Comparison of ENCODE assay signal across 22 mouse cellular contexts in genomic region chr6:27901396-27901795, GRCm38 (mm10).
DNase-seq lines count a peak whose midpoint lies in the region; ATAC-seq and TF ChIP-seq lines count a peak whose summit lies in the region.
"Had no signal": no experiment of that assay in that cellular context is flagged by ENCODE, and none has a peak within 500 bp of the region (broad histone marks: within the 10 kb centered on the region; RNA-seq: fewer than 3 reads in every experiment).

No protein-coding gene starts in this region.

- TF ChIP-seq RAD21 in MEL (IDR thresholded peaks at IDR 0.05; ENCODE audit: low read depth, low read length) = no peak

- peak; percentile 59; the same call in 1 of the 2 replicates for ATAC-seq in liver, embryonic 13.5 days (ENCODE audit: low read depth)
- no peak for ATAC-seq in liver, postnatal 0 days
- no peak for ATAC-seq in erythroblast, adult 5-6 weeks (replicated peaks; ENCODE audit: low FRiP score, poor library complexity, severe bottlenecking)
- ATAC-seq in neural tube, embryonic 15.5 days (ENCODE audit: low FRiP score) = no peak
- ATAC-seq: forebrain, embryonic 15.5 days had no signal

- peak overlapping the region; percentile 35 for H3K9ac ChIP-seq in MEL (ENCODE audit: control insufficient read depth, low read depth, low read length, poor library complexity, severe bottlenecking)
- no peak overlapping the region for H3K9ac ChIP-seq in liver, embryonic 13.5 days
- H3K9ac ChIP-seq in liver, postnatal 0 days (replicated peaks) = no peak overlapping the region
- H3K9ac ChIP-seq in neural tube, embryonic 15.5 days (replicated peaks) = no peak overlapping the region
- H3K9ac ChIP-seq: forebrain, embryonic 15.5 days; heart, embryonic 13.5 days; hindbrain, embryonic 15.5 days had no signal

- TF ChIP-seq EP300 in MEL (IDR thresholded peaks at IDR 0.05; ENCODE audit: low read depth in 1 of 2, low read length in 2 of 2) = peak; percentile 76 to 83
- peak; percentile 56 for TF ChIP-seq EP300 in liver, postnatal 0 days (IDR thresholded peaks at IDR 0.05; ENCODE audit: low read depth)

- peaks cover 6 to 16% of the 10 kb centered on the region in 2 experiments; a peak in 3 of 4 replicates for H3K4me1 ChIP-seq in MEL (ENCODE audit: control insufficient read depth in 1 of 2, insufficient read depth in 2 of 2, low read length in 2 of 2)
- H3K4me1 ChIP-seq in liver, embryonic 13.5 days (replicated peaks) = no peaks in the 10 kb centered on the region
- H3K4me1 ChIP-seq in liver, postnatal 0 days (ENCODE audit: insufficient read depth) = no peaks in the 10 kb centered on the region
- H3K4me1 ChIP-seq in neural tube, embryonic 15.5 days = peaks cover 5% of the 10 kb centered on the region; the same call in 1 of the 2 replicates
- H3K4me1 ChIP-seq: forebrain, embryonic 15.5 days; heart, embryonic 10.5 days; heart, embryonic 13.5 days; hindbrain, embryonic 15.5 days had no signal

- TF ChIP-seq CTCF in MEL (IDR thresholded peaks at IDR 0.05 in 2 of 3, conservative IDR thresholded peaks at IDR 0.05 in 1 of 3; ENCODE audit: control insufficient read depth in 1 of 3, insufficient read depth in 1 of 3, low read depth in 2 of 3, low read length in 3 of 3, poor library complexity in 1 of 3, severe bottlenecking in 1 of 3) = no peak
- TF ChIP-seq CTCF in liver, postnatal 0 days (IDR thresholded peaks at IDR 0.05; ENCODE audit: low read depth) = no peak

- no peaks in the 10 kb centered on the region for H3K79me2 ChIP-seq in MEL (ENCODE audit: control insufficient read depth, insufficient read depth, low read length, poor library complexity)

- H3K4me2 ChIP-seq in liver, embryonic 13.5 days = no peak overlapping the region
- H3K4me2 ChIP-seq in liver, postnatal 0 days (ENCODE audit: low read depth, low read length) = no peak overlapping the region
- no peak overlapping the region for H3K4me2 ChIP-seq in neural tube, embryonic 15.5 days
- H3K4me2 ChIP-seq: forebrain, embryonic 15.5 days; heart, embryonic 13.5 days; hindbrain, embryonic 15.5 days had no signal

- H3K4me3 ChIP-seq in MEL (ENCODE audit: control insufficient read depth in 1 of 2, insufficient read depth in 1 of 2, low read depth in 2 of 2, low read length in 2 of 2) = peak overlapping the region; percentile 23 to 56; a peak in 3 of 4 replicates
- H3K4me3 ChIP-seq in liver, embryonic 13.5 days (replicated peaks) = no peak overlapping the region
- no peak overlapping the region for H3K4me3 ChIP-seq in liver, postnatal 0 days (ENCODE audit: low read depth, low read length)
- H3K4me3 ChIP-seq in neural tube, embryonic 15.5 days (replicated peaks) = no peak overlapping the region
- H3K4me3 ChIP-seq: forebrain, embryonic 15.5 days; heart, adult 2 months; heart, embryonic 10.5 days; heart, embryonic 13.5 days; hindbrain, embryonic 15.5 days had no signal

- DNase-seq in MEL (ENCODE audit: low read depth, low spot score) = peak; percentile 68
- no peak for DNase-seq in liver, embryonic 13.5 days
- no peak for DNase-seq in liver, postnatal 0 days
- DNase-seq in heart, adult 18-20 months = no peak
- DNase-seq: adrenal gland, adult 2 months; adrenal gland, postnatal 14 days; B cell, adult 2 months; cerebellum, adult 11 months; cerebellum, adult 8-10 months; cerebellum, postnatal 14 days; gastrocnemius, postnatal 25 days; heart, adult 2 months; heart, postnatal 14 days; heart, postnatal 4 days had no signal

- WGBS in liver, embryonic 13.5 days (ENCODE audit: insufficient replicate concordance) = 41% methylated on average over 3 of the region's 3 CpGs
- WGBS in liver, postnatal 0 days (ENCODE audit: insufficient replicate concordance) = 63% methylated on average over 3 of the region's 3 CpGs
- WGBS in neural tube, embryonic 15.5 days = 86% methylated on average over 3 of the region's 3 CpGs

- H3K36me3 ChIP-seq in MEL (ENCODE audit: control insufficient read depth in 1 of 2, insufficient read depth in 2 of 2, low read length in 2 of 2) = peaks cover 0 to 23% of the 10 kb centered on the region in 2 experiments; a peak in 2 of 4 replicates
- no peaks in the 10 kb centered on the region for H3K36me3 ChIP-seq in liver, embryonic 13.5 days
- no peaks in the 10 kb centered on the region for H3K36me3 ChIP-seq in liver, postnatal 0 days (replicated peaks; ENCODE audit: insufficient read depth, low read length)
- no peaks in the 10 kb centered on the region for H3K36me3 ChIP-seq in neural tube, embryonic 15.5 days
- H3K36me3 ChIP-seq: forebrain, embryonic 15.5 days; G1E; heart, embryonic 10.5 days; heart, embryonic 13.5 days; hindbrain, embryonic 15.5 days had no signal

- no peak for TF ChIP-seq POLR2A in MEL (IDR thresholded peaks at IDR 0.05; ENCODE audit: control insufficient read depth in 1 of 2, insufficient read depth in 1 of 2, low read depth in 1 of 2, low read length in 2 of 2, poor library complexity in 1 of 2)

- H3K9me3 ChIP-seq in MEL (replicated peaks; ENCODE audit: insufficient read depth, low read length) = no peaks in the 10 kb centered on the region
- H3K9me3 ChIP-seq in liver, embryonic 13.5 days (replicated peaks) = no peaks in the 10 kb centered on the region
- H3K9me3 ChIP-seq in liver, postnatal 0 days (ENCODE audit: low read length) = no peaks in the 10 kb centered on the region
- no peaks in the 10 kb centered on the region for H3K9me3 ChIP-seq in neural tube, embryonic 15.5 days (replicated peaks)
- H3K9me3 ChIP-seq: forebrain, embryonic 15.5 days; G1E; heart, embryonic 10.5 days; heart, embryonic 13.5 days; hindbrain, embryonic 15.5 days had no signal

- no peaks in the 10 kb centered on the region for H3K27me3 ChIP-seq in MEL (ENCODE audit: control insufficient read depth in 1 of 2, insufficient read depth in 2 of 2, low read length in 2 of 2)
- no peaks in the 10 kb centered on the region for H3K27me3 ChIP-seq in liver, embryonic 13.5 days
- no peaks in the 10 kb centered on the region for H3K27me3 ChIP-seq in liver, postnatal 0 days (ENCODE audit: insufficient read depth, low read length)
- H3K27me3 ChIP-seq in neural tube, embryonic 15.5 days (replicated peaks) = no peaks in the 10 kb centered on the region
- H3K27me3 ChIP-seq: CH12.LX; forebrain, embryonic 15.5 days; heart, embryonic 13.5 days; hindbrain, embryonic 15.5 days had no signal

- H3K27ac ChIP-seq in MEL (ENCODE audit: control insufficient read depth, low read depth, low read length) = peak overlapping the region; percentile 85
- H3K27ac ChIP-seq in liver, embryonic 13.5 days = no peak overlapping the region
- no peak overlapping the region for H3K27ac ChIP-seq in liver, postnatal 0 days (ENCODE audit: low read depth)
- H3K27ac ChIP-seq in neural tube, embryonic 15.5 days (replicated peaks) = no peak overlapping the region
- H3K27ac ChIP-seq: forebrain, embryonic 15.5 days; heart, adult 2 months; heart, embryonic 10.5 days; heart, embryonic 13.5 days; hindbrain, embryonic 15.5 days had no signal

TF ChIP-seq in MEL, 35 proteins besides CTCF, POLR2A, EP300 and RAD21:
- TF ChIP-seq ZNF384 (IDR thresholded peaks at IDR 0.05; ENCODE audit: low read depth, low read length) (peak; percentile 1; the same call in 1 of the 2 replicates), TAL1 (IDR thresholded peaks at IDR 0.05; ENCODE audit: low read length) (peak; percentile 12; the same call in 1 of the 2 replicates), POLR2AphosphoS5 (IDR thresholded peaks at IDR 0.05; ENCODE audit: borderline replicate concordance, low read depth, low read length) (no peak), ZC3H11A (IDR thresholded peaks at IDR 0.05; ENCODE audit: low read depth, low read length) (no peak), SIN3A (IDR thresholded peaks at IDR 0.05; ENCODE audit: low read length) (0 out of 2 replicates have a peak, but pooled peaks have one; percentile 35), HCFC1 (IDR thresholded peaks at IDR 0.05; ENCODE audit: low read depth, low read length) (0 out of 2 replicates have a peak, but pooled peaks have one; percentile 6), GATA1 (IDR thresholded peaks at IDR 0.05; ENCODE audit: low read depth, low read length) (peak; percentile 69), TCF12 (IDR thresholded peaks at IDR 0.05; ENCODE audit: low read depth, low read length) (peak; percentile 77; the same call in 1 of the 2 replicates), RCOR1 (IDR thresholded peaks at IDR 0.05; ENCODE audit: low read depth, low read length) (peak; percentile 24; the same call in 1 of the 2 replicates), ETS1 (IDR thresholded peaks at IDR 0.05; ENCODE audit: low read depth, low read length) (peak; percentile 65), JUND (IDR thresholded peaks at IDR 0.05; ENCODE audit: low read depth, low read length) (no peak)

Comparison
In these comparisons a context has a peak if more than half of its experiments do, and no peak if none do; other contexts are left out.
1. H3K4me3 ChIP-seq: peak in MEL (2 of 2); none in liver, embryonic 13.5 days (single experiment), liver, postnatal 0 days (single experiment) and neural tube, embryonic 15.5 days (single experiment).